Mouse (Mus musculus): ENCODE results near the gene 4931414P19Rik. TPM values are rescaled to one million over a fixed set of nuclear protein-coding genes. Genes with fewer than 3 reads are reported as not detected.
"Not testable (repeated sequence)": the region's sequence is repeated elsewhere in the genome, so short reads cannot be mapped to it uniquely, and the experiment has no call there.

The 4931414P19Rik gene
- total and polyA plus RNA-seq, 3 experiments: 1.5 to 2.9 (median 2.7) TPM

- peaks cover 5 to 13% of the 10 kb centered on the region in 2 experiments; a peak in 3 of 4 replicates for H3K4me1 ChIP-seq (ENCODE audit: control insufficient read depth in 1 of 2, insufficient read depth in 2 of 2)
- H3K4me2 ChIP-seq (ENCODE audit: insufficient read depth, low read depth, poor library complexity, severe bottlenecking): peak overlapping the region; percentile 30
- H3K79me2 ChIP-seq (replicated peaks; ENCODE audit: control insufficient read depth, extremely low read depth, insufficient read depth, poor library complexity, severe bottlenecking): peaks cover 18% of the 10 kb centered on the region
- no peak overlapping the region for H3K4me3 ChIP-seq (replicated peaks in 1 of 3; ENCODE audit: low read depth in 2 of 3, low read length in 2 of 3, poor library complexity in 1 of 3)
- H3K9ac ChIP-seq (ENCODE audit: insufficient read depth, low read depth): no peak overlapping the region
- no peak overlapping the region for H3K27ac ChIP-seq (ENCODE audit: insufficient read depth, low read depth)
- in situ Hi-C loops (cut with MboI; ENCODE audit: low pct_ligation_motif_present, low pct_unique_long_range_greater_than_20kb, low sequenced_read_pairs): no loop called here
- dilution Hi-C loops (cut with MboI; ENCODE audit: extremely low pct_ligation_motif_present, extremely low pct_unique_long_range_greater_than_20kb, low sequenced_read_pairs): no loop called here
- DNase-seq (ENCODE audit: extremely low read depth): no peak
- H3K27me3 ChIP-seq (replicated peaks): no peaks in the 10 kb centered on the region
- H3K36me3 ChIP-seq (replicated peaks in 1 of 2; ENCODE audit: control insufficient read depth in 1 of 2, insufficient read depth in 1 of 2, low read length in 1 of 2): peaks cover 36 to 43% of the 10 kb centered on the region in 2 experiments
- H3K9me3 ChIP-seq (replicated peaks; ENCODE audit: low read length): peaks cover 3% of the 10 kb centered on the region
- no peak for TF ChIP-seq CHD2 (IDR thresholded peaks at IDR 0.05; ENCODE audit: low read length)
- TF ChIP-seq RCOR1 (conservative IDR thresholded peaks at IDR 0.05; ENCODE audit: low read depth, low read length): no peak
- no peak for TF ChIP-seq HCFC1 (IDR thresholded peaks at IDR 0.05; ENCODE audit: low read depth, low read length)
- no peak for TF ChIP-seq GABPA (IDR thresholded peaks at IDR 0.05; ENCODE audit: insufficient replicate concordance, low read depth, low read length)
- TF ChIP-seq SIN3A (IDR thresholded peaks at IDR 0.05; ENCODE audit: low read length): no peak
These were observed 10.5 kb upstream of the 4931414P19Rik start for GRCm38 (mm10) chr14:54616226-54616825.

- DNase-seq (ENCODE audit: extremely low read depth); H3K4me2 ChIP-seq (ENCODE audit: insufficient read depth, low read depth, poor library complexity, severe bottlenecking); H3K4me3 ChIP-seq (replicated peaks in 1 of 3; ENCODE audit: low read depth in 2 of 3, low read length in 2 of 3, poor library complexity in 1 of 3); in situ Hi-C loops (cut with MboI; ENCODE audit: low pct_ligation_motif_present, low pct_unique_long_range_greater_than_20kb, low sequenced_read_pairs); H3K9me3 ChIP-seq (replicated peaks; ENCODE audit: low read length); dilution Hi-C loops (cut with MboI; ENCODE audit: extremely low pct_ligation_motif_present, extremely low pct_unique_long_range_greater_than_20kb, low sequenced_read_pairs); H3K27me3 ChIP-seq (replicated peaks); H3K4me1 ChIP-seq (ENCODE audit: control insufficient read depth in 1 of 2, insufficient read depth in 2 of 2); H3K27ac ChIP-seq (ENCODE audit: insufficient read depth, low read depth); H3K9ac ChIP-seq (ENCODE audit: insufficient read depth, low read depth): not testable (repeated sequence)
- Histone ChIP-seq H3K36me3 (replicated peaks in 1 of 2; ENCODE audit: control insufficient read depth in 1 of 2, insufficient read depth in 1 of 2, low read length in 1 of 2) (peaks cover 36 to 56% of the 10 kb centered on the region in 2 experiments), H3K79me2 (replicated peaks; ENCODE audit: control insufficient read depth, extremely low read depth, insufficient read depth, poor library complexity, severe bottlenecking) (peaks cover 18% of the 10 kb centered on the region)
These were observed 8.3 kb upstream of the 4931414P19Rik start for GRCm38 (mm10) chr14:54614130-54614529.

GRCm38 (mm10) chr14:54610648-54611047 is 4.9 kb upstream of the 4931414P19Rik start:
- peaks cover 32 to 49% of the 10 kb centered on the region in 2 experiments for H3K36me3 ChIP-seq (replicated peaks in 1 of 2; ENCODE audit: control insufficient read depth in 1 of 2, insufficient read depth in 1 of 2, low read length in 1 of 2)
- dilution Hi-C loops (cut with MboI; ENCODE audit: extremely low pct_ligation_motif_present, extremely low pct_unique_long_range_greater_than_20kb, low sequenced_read_pairs) (no loop called here), in situ Hi-C loops (cut with MboI; ENCODE audit: low pct_ligation_motif_present, low pct_unique_long_range_greater_than_20kb, low sequenced_read_pairs) (no loop called here)
- TF ChIP-seq MAZ (IDR thresholded peaks at IDR 0.05; ENCODE audit: low read depth, low read length) (no peak), TCF12 (IDR thresholded peaks at IDR 0.05; ENCODE audit: low read depth, low read length) (no peak), ZMIZ1 (IDR thresholded peaks at IDR 0.05; ENCODE audit: low read depth, low read length) (no peak), ZKSCAN1 (IDR thresholded peaks at IDR 0.05; ENCODE audit: borderline replicate concordance, low read depth, low read length) (no peak), MEF2A (IDR thresholded peaks at IDR 0.05; ENCODE audit: borderline replicate concordance, low read depth, low read length) (no peak), MYC (IDR thresholded peaks at IDR 0.05; ENCODE audit: low read depth, low read length) (no peak), UBTF (IDR thresholded peaks at IDR 0.05; ENCODE audit: low read depth, low read length) (no peak), NELFE (IDR thresholded peaks at IDR 0.05; ENCODE audit: low read depth, low read length) (no peak), E2F4 (IDR thresholded peaks at IDR 0.05; ENCODE audit: insufficient replicate concordance, low read depth, low read length) (no peak), SIN3A (IDR thresholded peaks at IDR 0.05; ENCODE audit: low read length) (no peak), POLR2A (IDR thresholded peaks at IDR 0.05; ENCODE audit: low read depth, low read length) (no peak), GABPA (IDR thresholded peaks at IDR 0.05; ENCODE audit: insufficient replicate concordance, low read depth, low read length) (no peak)
- H3K79me2 ChIP-seq (replicated peaks; ENCODE audit: control insufficient read depth, extremely low read depth, insufficient read depth, poor library complexity, severe bottlenecking): no peaks in the 10 kb centered on the region
- no peak overlapping the region for H3K4me3 ChIP-seq (replicated peaks in 1 of 3; ENCODE audit: low read depth in 2 of 3, low read length in 2 of 3, poor library complexity in 1 of 3)
- H3K9ac ChIP-seq (ENCODE audit: insufficient read depth, low read depth): no peak overlapping the region
- H3K27me3 ChIP-seq (replicated peaks): no peaks in the 10 kb centered on the region
- DNase-seq (ENCODE audit: extremely low read depth): no peak
- H3K4me2 ChIP-seq (ENCODE audit: insufficient read depth, low read depth, poor library complexity, severe bottlenecking): no peak overlapping the region
- H3K4me1 ChIP-seq (ENCODE audit: control insufficient read depth in 1 of 2, insufficient read depth in 2 of 2): peaks cover 0 to 4% of the 10 kb centered on the region in 2 experiments; a peak in 2 of 4 replicates
- no peak overlapping the region for H3K27ac ChIP-seq (ENCODE audit: insufficient read depth, low read depth)
- H3K9me3 ChIP-seq (replicated peaks; ENCODE audit: low read length): no peaks in the 10 kb centered on the region
